Mouse (Mus musculus) limb, embryonic 11.5 days (tissue): ENCODE measurements around the gene Olfr202. TPM values are rescaled to one million over a fixed set of nuclear protein-coding genes. Genes with fewer than 3 reads are reported as not detected.
"Not testable (repeated sequence)": the region's sequence is repeated elsewhere in the genome, so short reads cannot be mapped to it uniquely, and the experiment has no call there.

Experiments used
- ATAC-seq: fragments of 200-750 bp; cut with Nextera tagmentation; 2 replicates; pipeline ENCODE4 v1.8.0; 2017; ENCODE audit warnings: low read depth; ENCODE audit not compliant: insufficient number of reproducible peaks, low FRiP score, low TSS enrichment
- DNase-seq: peaks from one replicate; pipeline ENCODE4 v3.0.0-alpha.2; 2015; ENCODE audit warnings: low spot score
- H3K27ac ChIP-seq: fragments of 300-500 bp; sonication (generic); replicated peaks from 2 replicates; pipeline ENCODE4 v1.5.1; 2014; ENCODE audit warnings: low read depth, mild to moderate bottlenecking, low read length
- H3K27me3 ChIP-seq: fragments of 300-500 bp; sonication (generic); 2 replicates; pipeline ENCODE4 v1.6.1; 2014; ENCODE audit warnings: mild to moderate bottlenecking, low read length, mixed read lengths; ENCODE audit not compliant: control insufficient read depth, insufficient read depth
- H3K36me3 ChIP-seq: fragments of 300-500 bp; sonication (generic); 2 replicates; pipeline ENCODE4 v1.6.1; 2014; ENCODE audit warnings: mild to moderate bottlenecking, low read length, moderate library complexity, mixed read lengths; ENCODE audit not compliant: control insufficient read depth, insufficient read depth
- H3K4me1 ChIP-seq: fragments of 300-500 bp; sonication (generic); 2 replicates; pipeline ENCODE4 v1.6.1; 2014; ENCODE audit warnings: low read length, mixed read lengths; ENCODE audit not compliant: control insufficient read depth, insufficient read depth
- H3K4me2 ChIP-seq: fragments of 300-500 bp; sonication (generic); 2 replicates; pipeline ENCODE4 v1.6.1; 2014; ENCODE audit warnings: low read depth, mild to moderate bottlenecking, moderate library complexity; ENCODE audit not compliant: severe bottlenecking
- H3K4me3 ChIP-seq: fragments of 300-500 bp; sonication (generic); 2 replicates; pipeline ENCODE4 v1.5.1; 2014; ENCODE audit warnings: low read depth, low read length
- H3K9ac ChIP-seq: fragments of 300-500 bp; sonication (generic); 2 replicates; pipeline ENCODE4 v1.6.1; 2014; ENCODE audit warnings: mild to moderate bottlenecking, low read length
- H3K9me3 ChIP-seq: fragments of 300-500 bp; sonication (generic); 2 replicates; pipeline ENCODE4 v1.6.1; 2016; ENCODE audit warnings: low read length; ENCODE audit not compliant: control insufficient read depth
- WGBS: fragments of 180-500 bp; shearing (Covaris S2); extraction: QIAGEN DNeasy Blood & Tissue Kit; methylation state at CpG from one replicate; pipeline ENCODE4 v1.1.7; 2014; 5-methylcytosine and 5-hydroxymethylcytosine counted together
- polyA plus RNA-seq: library from polyadenylated mRNA; unstranded; fragments of >200 nt; fragmentation: Nextera tagmentation; extraction: Ambion mirVana; gene quantifications from 2 replicates; pipeline ENCODE4 v1.2.1, GENCODE M21; 2014

Gene Olfr202
- polyA plus RNA-seq, 1 experiment from 2014 or later: not detected

GRCm38 (mm10) chr16:59269097-59269496, 17.5 kb downstream of the Olfr202 start:
- H3K4me3 ChIP-seq, H3K9ac ChIP-seq, ATAC-seq, H3K4me1 ChIP-seq, DNase-seq, H3K27ac ChIP-seq, H3K9me3 ChIP-seq, H3K27me3 ChIP-seq, H3K36me3 ChIP-seq, H3K4me2 ChIP-seq: not testable (repeated sequence)
- WGBS: 80% methylated on average over 4 of the region's 4 CpGs

- no peaks in the 10 kb centered on the region for H3K36me3 ChIP-seq
- H3K27me3 ChIP-seq: no peaks in the 10 kb centered on the region
- no peak for DNase-seq
- H3K9me3 ChIP-seq: no peaks in the 10 kb centered on the region
- no peaks in the 10 kb centered on the region for H3K4me1 ChIP-seq
- 88% methylated on average over 17 of the region's 17 CpGs for WGBS
- ATAC-seq: no peak
- H3K9ac ChIP-seq: no peak overlapping the region
- no peak overlapping the region for H3K4me2 ChIP-seq
- H3K27ac ChIP-seq: no peak overlapping the region
- H3K4me3 ChIP-seq: no peak overlapping the region
These were observed 36.9 kb downstream of the Olfr202 start for GRCm38 (mm10) chr16:59249684-59250083.

Other genes starting within 250 kb of the Olfr202 start
- not detected in 2 replicates for gene Olfr187, start 247.0 kb downstream of the Olfr202 start, polyA plus RNA-seq
- gene Olfr190, start 208.8 kb downstream of the Olfr202 start, polyA plus RNA-seq: not detected in 2 replicates
- gene Olfr191, start 197.0 kb downstream of the Olfr202 start, polyA plus RNA-seq: not detected in 2 replicates
- gene Olfr193, start 174.9 kb downstream of the Olfr202 start, polyA plus RNA-seq: not detected in 2 replicates
- not detected in 2 replicates for gene Olfr194, start 165.7 kb downstream of the Olfr202 start, polyA plus RNA-seq
- not detected in 2 replicates for gene Olfr195, start 139.7 kb downstream of the Olfr202 start, polyA plus RNA-seq
- not detected in 2 replicates for gene Olfr196, start 116.3 kb downstream of the Olfr202 start, polyA plus RNA-seq
- gene Olfr198, start 83.3 kb downstream of the Olfr202 start, polyA plus RNA-seq: not detected in 2 replicates
- gene Olfr199, start 67.0 kb downstream of the Olfr202 start, polyA plus RNA-seq: not detected in 2 replicates
- not detected in 2 replicates for gene Olfr201, start 14.2 kb downstream of the Olfr202 start, polyA plus RNA-seq
- not detected in 2 replicates for gene Olfr203, start 12.1 kb upstream of the Olfr202 start, polyA plus RNA-seq
- gene Olfr204, start 31.5 kb upstream of the Olfr202 start, polyA plus RNA-seq: not detected in 2 replicates
- gene Olfr205, start 44.3 kb upstream of the Olfr202 start, polyA plus RNA-seq: not detected in 2 replicates
- not detected in 2 replicates for gene Olfr206, start 62.5 kb upstream of the Olfr202 start, polyA plus RNA-seq
- gene Olfr209, start 77.2 kb upstream of the Olfr202 start, polyA plus RNA-seq: not detected in 2 replicates
- 0.07 and 0.12 TPM in 2 replicates for gene Gabrr3, start 120.5 kb upstream of the Olfr202 start, polyA plus RNA-seq
- 31.2 and 34.9 TPM in 2 replicates for gene Riox2, start 185.0 kb upstream of the Olfr202 start, polyA plus RNA-seq